Mouse (Mus musculus) naive thymus-derived CD4-positive, alpha-beta T cell, adult 2 months (primary cell): ENCODE measurements at regions not wholly inside any gene's neighbourhood (a gene's known extent, or its start where the extent isn't known, plus 50 kb on each side); places are given as distances from the start of the nearest gene placed in this dataset.

Experiments
- DNase-seq: peaks from one replicate; pipeline ENCODE4 v3.0.0-alpha.2; 2011; ENCODE audit warnings: low read depth

DNA sequence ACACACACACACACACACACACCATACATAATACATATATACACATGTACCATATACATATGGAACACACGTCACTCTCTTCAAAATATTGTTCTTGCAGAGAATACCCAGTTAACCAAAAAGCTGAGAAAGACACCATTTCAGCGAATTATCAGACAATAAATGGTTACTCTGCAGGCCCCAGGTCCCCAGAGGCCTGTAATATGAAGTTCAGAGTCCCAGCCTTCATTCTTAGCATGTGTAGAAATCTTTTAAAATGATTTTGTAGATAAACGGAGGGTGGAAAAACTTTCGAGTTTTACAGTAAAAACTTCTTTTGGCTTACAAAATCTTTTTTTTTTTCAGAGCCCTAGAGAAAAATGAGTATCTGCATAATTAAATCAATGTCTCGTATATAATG is 58.7 kb upstream of the Sash1 start:
- DNase-seq, result no peak

DNA sequence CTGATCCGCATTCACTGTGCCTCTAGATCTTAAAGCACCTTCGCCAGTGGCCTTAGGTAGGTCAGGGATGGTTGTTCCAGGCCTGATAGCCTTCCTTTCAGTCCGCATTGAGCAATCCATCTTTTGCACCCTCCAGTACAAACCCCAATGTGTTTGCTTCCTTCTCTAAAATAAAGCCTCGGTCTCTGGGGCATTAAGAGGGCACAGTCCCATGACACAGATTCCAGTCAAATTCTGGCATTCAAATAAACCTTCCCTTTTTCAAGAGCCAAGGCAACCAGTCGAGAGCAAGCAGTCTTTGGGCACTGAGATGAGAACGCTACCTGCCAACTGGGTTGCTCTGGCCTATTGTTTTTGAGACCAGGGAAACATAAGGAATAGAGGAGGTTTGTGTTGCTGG is 57.8 kb upstream of the Sash1 start:
- DNase-seq, result no peak

DNA sequence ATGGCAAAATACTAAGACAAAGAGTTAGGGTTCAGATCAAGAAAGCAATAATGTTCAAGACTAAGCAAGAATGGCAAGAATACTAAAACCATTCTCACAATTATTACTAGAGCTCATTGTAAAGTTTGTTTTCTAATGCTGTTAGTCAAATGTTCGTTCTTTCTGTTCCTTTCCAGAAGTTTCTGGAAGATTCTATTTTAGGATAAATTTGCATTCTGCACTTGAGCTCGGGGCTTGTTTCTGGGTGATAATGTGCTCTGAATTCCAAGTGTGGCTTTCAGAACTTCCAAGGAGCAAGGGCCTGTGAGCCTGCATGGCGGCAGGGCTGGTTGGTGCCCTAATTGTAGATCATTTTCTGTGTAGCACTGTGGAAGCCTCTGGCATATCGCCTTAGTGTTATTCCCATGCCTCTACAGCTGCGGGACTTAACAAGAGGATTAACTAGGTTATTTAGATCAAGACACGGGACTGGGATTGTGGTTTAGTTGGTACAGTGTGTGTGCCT is 57.1 kb upstream of the Sash1 start:
- no peak for DNase-seq

DNA sequence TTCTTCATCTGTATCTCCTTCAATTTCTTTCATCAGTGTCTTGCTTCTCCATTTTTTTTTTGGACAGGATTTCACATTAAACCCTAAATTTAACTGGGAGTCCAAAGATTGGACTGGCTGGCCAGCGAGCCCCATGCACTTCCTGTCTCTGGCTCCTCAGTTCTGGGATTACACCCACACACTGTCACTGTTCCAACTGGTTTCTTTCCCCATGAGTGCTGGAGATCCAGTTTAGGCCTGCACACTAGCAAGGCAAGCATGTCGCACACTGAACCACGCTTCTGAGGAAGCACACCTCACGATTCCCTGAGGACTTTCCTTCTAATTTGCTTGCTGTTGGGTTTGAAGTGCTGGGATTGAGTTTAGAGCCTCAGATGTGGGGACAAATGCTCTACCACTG is 50.5 kb upstream of the Sash1 start:
- DNase-seq, result no peak
